Mouse (Mus musculus) MEL (cell line): ENCODE results near the gene Il17ra. TPM values are rescaled to one million over a fixed set of nuclear protein-coding genes. Genes with fewer than 3 reads are reported as not detected.

ENCODE experiments used
- DNase-seq: peaks from one replicate; pipeline ENCODE4 v3.0.0; 2011; ENCODE audit warnings: low read depth, low spot score
- H3K27ac ChIP-seq: 2 replicates; pipeline ENCODE4 v1.5.1; 2012; ENCODE audit warnings: low read depth, mild to moderate bottlenecking, control low read depth, low read length, moderate library complexity; ENCODE audit not compliant: control insufficient read depth
- H3K27me3 ChIP-seq, 2 experiments: fragments of 150-350 bp in 1 of 2; sonication (generic) in 1 of 2; 2 replicates each; pipeline ENCODE4 v1.6.1; 2012; ENCODE audit warnings: low read length in 2 of 2, mild to moderate bottlenecking in 2 of 2, improper control_type of control experiment in 1 of 2, moderate library complexity in 1 of 2; ENCODE audit not compliant: insufficient read depth in 2 of 2, control insufficient read depth in 1 of 2
- H3K36me3 ChIP-seq, 2 experiments: 2 replicates each; pipeline ENCODE4 v1.6.1; 2012 to 2014; ENCODE audit warnings: low read length in 2 of 2, improper control_type of control experiment in 1 of 2, inconsistent platforms in 1 of 2, mild to moderate bottlenecking in 1 of 2; ENCODE audit not compliant: insufficient read depth in 2 of 2, control insufficient read depth in 1 of 2
- H3K4me1 ChIP-seq, 2 experiments: fragments of 150-350 bp in 1 of 2; sonication (generic) in 1 of 2; 2 replicates each; pipeline ENCODE4 v1.6.1; 2012; ENCODE audit warnings: low read length in 2 of 2, improper control_type of control experiment in 1 of 2, mild to moderate bottlenecking in 1 of 2; ENCODE audit not compliant: insufficient read depth in 2 of 2, control insufficient read depth in 1 of 2
- H3K4me3 ChIP-seq, 2 experiments: fragments of 150-350 bp in 1 of 2; sonication (generic) in 1 of 2; 2 replicates each; pipeline ENCODE4 v1.5.1; 2012; ENCODE audit warnings: low read depth in 2 of 2, low read length in 2 of 2, mild to moderate bottlenecking in 2 of 2, moderate library complexity in 2 of 2, control low read depth in 1 of 2, improper control_type of control experiment in 1 of 2; ENCODE audit not compliant: control insufficient read depth in 1 of 2, insufficient read depth in 1 of 2
- H3K79me2 ChIP-seq: 2 replicates; pipeline ENCODE4 v1.6.1; 2012; ENCODE audit warnings: mild to moderate bottlenecking, low read length, moderate library complexity; ENCODE audit not compliant: control insufficient read depth, poor library complexity, insufficient read depth
- H3K9ac ChIP-seq: 2 replicates; pipeline ENCODE4 v1.6.1; 2012; ENCODE audit warnings: low read depth, mild to moderate bottlenecking, control low read depth, low read length, moderate library complexity; ENCODE audit not compliant: control insufficient read depth, poor library complexity, severe bottlenecking
- H3K9me3 ChIP-seq: fragments of 150-350 bp; sonication (generic); replicated peaks from 2 replicates; pipeline ENCODE4 v1.6.1; 2012; ENCODE audit warnings: mild to moderate bottlenecking, low read length, improper control_type of control experiment, moderate library complexity; ENCODE audit not compliant: insufficient read depth
- CHD1 ChIP-seq: IDR thresholded peaks from 2 replicates; pipeline ENCODE4 v1.6.1; 2012; ENCODE audit warnings: low read depth, mild to moderate bottlenecking, inconsistent platforms, low read length, improper control_type of control experiment
- E2F4 ChIP-seq: IDR thresholded peaks from 2 replicates; pipeline ENCODE4 v1.6.1; 2011; ENCODE audit warnings: low read depth, low read length, improper control_type of control experiment, borderline replicate concordance
- ELF1 ChIP-seq: IDR thresholded peaks from 2 replicates; pipeline ENCODE4 v1.6.1; 2014; ENCODE audit warnings: low read depth, mild to moderate bottlenecking, inconsistent platforms, low read length, improper control_type of control experiment, moderate library complexity
- ETS1 ChIP-seq: IDR thresholded peaks from 2 replicates; pipeline ENCODE4 v1.6.1; 2012; ENCODE audit warnings: low read depth, mild to moderate bottlenecking, inconsistent platforms, low read length, improper control_type of control experiment, moderate library complexity
- GABPA ChIP-seq: IDR thresholded peaks from 2 replicates; pipeline ENCODE4 v1.6.1; 2012; ENCODE audit warnings: low read depth, mild to moderate bottlenecking, inconsistent platforms, low read length, improper control_type of control experiment, moderate library complexity
- HCFC1 ChIP-seq: IDR thresholded peaks from 2 replicates; pipeline ENCODE4 v1.6.1; 2012; ENCODE audit warnings: low read depth, mild to moderate bottlenecking, inconsistent platforms, low read length, improper control_type of control experiment, moderate library complexity
- KAT2A ChIP-seq: conservative IDR thresholded peaks from 2 replicates; pipeline ENCODE4 v1.6.1; 2012; ENCODE audit warnings: low read depth, low read length, improper control_type of control experiment, inconsistent platforms
- MAFK ChIP-seq: IDR thresholded peaks from 2 replicates; pipeline ENCODE4 v1.6.1; 2011; ENCODE audit warnings: low read depth, mild to moderate bottlenecking, low read length, improper control_type of control experiment, borderline replicate concordance
- MAZ ChIP-seq: IDR thresholded peaks from 2 replicates; pipeline ENCODE4 v1.6.1; 2012; ENCODE audit warnings: low read depth, mild to moderate bottlenecking, inconsistent platforms, low read length, improper control_type of control experiment
- MXI1 ChIP-seq: IDR thresholded peaks from 2 replicates; pipeline ENCODE4 v1.6.1; 2011; ENCODE audit warnings: mild to moderate bottlenecking, low read depth, low read length, improper control_type of control experiment
- MYB ChIP-seq: IDR thresholded peaks from 2 replicates; pipeline ENCODE4 v1.6.1; 2011; ENCODE audit warnings: mild to moderate bottlenecking, low read depth, low read length, improper control_type of control experiment
- MYC ChIP-seq: IDR thresholded peaks from 2 replicates; pipeline ENCODE4 v1.6.1; 2011; ENCODE audit warnings: low read depth, mild to moderate bottlenecking, low read length, improper control_type of control experiment, moderate library complexity
- NELFE ChIP-seq: IDR thresholded peaks from 2 replicates; pipeline ENCODE4 v1.6.1; 2011; ENCODE audit warnings: low read depth, low read length, improper control_type of control experiment
- POLR2A ChIP-seq, 2 experiments: IDR thresholded peaks; 2 replicates each; pipeline ENCODE4 v1.6.1; 2011 to 2012; ENCODE audit warnings: low read length in 2 of 2, mild to moderate bottlenecking in 2 of 2, control low read depth in 1 of 2, improper control_type of control experiment in 1 of 2, low read depth in 1 of 2, moderate library complexity in 1 of 2; ENCODE audit not compliant: control insufficient read depth in 1 of 2, insufficient read depth in 1 of 2, poor library complexity in 1 of 2
- POLR2AphosphoS5 ChIP-seq: IDR thresholded peaks from 2 replicates; pipeline ENCODE4 v1.6.1; 2012; ENCODE audit warnings: low read depth, borderline replicate concordance, mild to moderate bottlenecking, inconsistent platforms, low read length, moderate library complexity, mixed read lengths
- RAD21 ChIP-seq: IDR thresholded peaks from 2 replicates; pipeline ENCODE4 v1.6.1; 2011; ENCODE audit warnings: mild to moderate bottlenecking, low read depth, low read length, improper control_type of control experiment
- SMC3 ChIP-seq: IDR thresholded peaks from 2 replicates; pipeline ENCODE4 v1.6.1; 2011; ENCODE audit warnings: low read depth, low read length, improper control_type of control experiment
- TCF12 ChIP-seq: IDR thresholded peaks from 2 replicates; pipeline ENCODE4 v1.6.1; 2014; ENCODE audit warnings: low read depth, mild to moderate bottlenecking, inconsistent platforms, low read length, improper control_type of control experiment, moderate library complexity
- USF2 ChIP-seq, 2 experiments: IDR thresholded peaks; 2 replicates each; pipeline ENCODE4 v1.6.1; 2011 to 2012; ENCODE audit warnings: improper control_type of control experiment in 2 of 2, low read length in 2 of 2, borderline replicate concordance in 1 of 2, inconsistent platforms in 1 of 2, low read depth in 1 of 2, mild to moderate bottlenecking in 1 of 2; ENCODE audit not compliant: insufficient read depth in 1 of 2
- ZKSCAN1 ChIP-seq: IDR thresholded peaks from 2 replicates; pipeline ENCODE4 v1.6.1; 2012; ENCODE audit warnings: low read depth, mild to moderate bottlenecking, inconsistent platforms, low read length, improper control_type of control experiment, moderate library complexity
- ZNF384 ChIP-seq: IDR thresholded peaks from 2 replicates; pipeline ENCODE4 v1.6.1; 2012; ENCODE audit warnings: low read depth, mild to moderate bottlenecking, inconsistent platforms, low read length, improper control_type of control experiment
- polyA plus RNA-seq, 2 experiments: library from polyadenylated mRNA; stranded (reverse) in 1 of 2; unstranded in 1 of 2; fragments of >175 nt in 1 of 2; fragments of >200 nt in 1 of 2; gene quantifications; 2 replicates each; pipeline versions ENCODE4 v1.2.1 to v1.2.4; 2012; ENCODE audit warnings: low replicate concordance in 2 of 2, low read depth in 1 of 2; ENCODE audit not compliant: insufficient read length in 2 of 2, insufficient read depth in 1 of 2, missing spikeins in 1 of 2
- total RNA-seq: library from RNA; depleted of rRNA; stranded (reverse); fragments of 300-350 nt; gene quantifications from 2 replicates; pipeline ENCODE4 v1.2.3, GENCODE M21; 2012

Gene Il17ra
- total and polyA plus RNA-seq, 3 experiments, result 18.0 to 43.3 TPM; not detected in 1

- no peaks in the 10 kb centered on the region for H3K9me3 ChIP-seq
- no peak overlapping the region for H3K27ac ChIP-seq
- no peak overlapping the region for H3K4me3 ChIP-seq
- peaks cover 0 to 3% of the 10 kb centered on the region in 2 experiments; a peak in 2 of 4 replicates for H3K27me3 ChIP-seq
- TF ChIP-seq ELF1 (no peak), HCFC1 (no peak), MAZ (no peak), TCF12 (no peak)
- no peaks in the 10 kb centered on the region for H3K4me1 ChIP-seq
- no peak for DNase-seq
- H3K79me2 ChIP-seq, result no peaks in the 10 kb centered on the region
- H3K9ac ChIP-seq, result no peak overlapping the region
- H3K36me3 ChIP-seq, result no peaks in the 10 kb centered on the region
These were observed 41.0 kb downstream of the Il17ra start for GRCm38 (mm10) chr6:120504051-120504450.

- H3K79me2 ChIP-seq, result no peaks in the 10 kb centered on the region
- H3K4me1 ChIP-seq, result peaks cover 0 to 6% of the 10 kb centered on the region in 2 experiments; a peak in 2 of 4 replicates
- no peak for TF ChIP-seq NELFE
- TF ChIP-seq CHD1, result no peak
- no peak for TF ChIP-seq ZNF384
- no peak for TF ChIP-seq KAT2A
- TF ChIP-seq SMC3, result no peak
- TF ChIP-seq MXI1, result no peak
- no peak for TF ChIP-seq TCF12
- no peak for TF ChIP-seq ETS1
- TF ChIP-seq POLR2A (IDR thresholded peaks at IDR 0.05; ENCODE audit: control insufficient read depth in 1 of 2, insufficient read depth in 1 of 2, low read depth in 1 of 2, low read length in 2 of 2, poor library complexity in 1 of 2), result no peak
- TF ChIP-seq E2F4, result no peak
- TF ChIP-seq GABPA, result no peak
- no peak for TF ChIP-seq POLR2AphosphoS5
- no peak for TF ChIP-seq RAD21
- TF ChIP-seq MAFK, result no peak
- TF ChIP-seq ZKSCAN1, result no peak
- no peak for TF ChIP-seq USF2 (IDR thresholded peaks at IDR 0.05; ENCODE audit: borderline replicate concordance in 1 of 2, insufficient read depth in 1 of 2, low read depth in 1 of 2, low read length in 2 of 2)
- no peak for TF ChIP-seq MYC
- no peak for TF ChIP-seq ELF1
- no peak for TF ChIP-seq HCFC1
- TF ChIP-seq MYB, result no peak
- TF ChIP-seq, all 39 proteins: peak for 0
- no peak overlapping the region for H3K27ac ChIP-seq
- peaks cover 0 to 2% of the 10 kb centered on the region in 2 experiments; a peak in 2 of 4 replicates for H3K27me3 ChIP-seq
- peaks cover 0 to under 1% of the 10 kb centered on the region in 2 experiments; a peak in 2 of 4 replicates for H3K36me3 ChIP-seq
- no peak for DNase-seq
- no peak overlapping the region for H3K9ac ChIP-seq
- no peaks in the 10 kb centered on the region for H3K9me3 ChIP-seq
- H3K4me3 ChIP-seq, result no peak overlapping the region
These were observed 42.5 kb downstream of the Il17ra start for GRCm38 (mm10) chr6:120505531-120505930.
